Mouse (Mus musculus) frontal cortex, postnatal 25 days (tissue): ENCODE results near the gene Ccdc97.
A peak's percentile ranks its signal among the peaks of the same experiment; 100 is the strongest.

ENCODE experiments used
- DNase-seq, 2 experiments: peaks; one replicate each; pipeline ENCODE4 v3.0.0; 2022; ENCODE audit warnings: low spot score in 2 of 2

Gene Ccdc97

GRCm38 (mm10) chr7:25720760-25721159 lies 1.9 kb upstream of the Ccdc97 start:
- DNase-seq = no peak

DNA sequence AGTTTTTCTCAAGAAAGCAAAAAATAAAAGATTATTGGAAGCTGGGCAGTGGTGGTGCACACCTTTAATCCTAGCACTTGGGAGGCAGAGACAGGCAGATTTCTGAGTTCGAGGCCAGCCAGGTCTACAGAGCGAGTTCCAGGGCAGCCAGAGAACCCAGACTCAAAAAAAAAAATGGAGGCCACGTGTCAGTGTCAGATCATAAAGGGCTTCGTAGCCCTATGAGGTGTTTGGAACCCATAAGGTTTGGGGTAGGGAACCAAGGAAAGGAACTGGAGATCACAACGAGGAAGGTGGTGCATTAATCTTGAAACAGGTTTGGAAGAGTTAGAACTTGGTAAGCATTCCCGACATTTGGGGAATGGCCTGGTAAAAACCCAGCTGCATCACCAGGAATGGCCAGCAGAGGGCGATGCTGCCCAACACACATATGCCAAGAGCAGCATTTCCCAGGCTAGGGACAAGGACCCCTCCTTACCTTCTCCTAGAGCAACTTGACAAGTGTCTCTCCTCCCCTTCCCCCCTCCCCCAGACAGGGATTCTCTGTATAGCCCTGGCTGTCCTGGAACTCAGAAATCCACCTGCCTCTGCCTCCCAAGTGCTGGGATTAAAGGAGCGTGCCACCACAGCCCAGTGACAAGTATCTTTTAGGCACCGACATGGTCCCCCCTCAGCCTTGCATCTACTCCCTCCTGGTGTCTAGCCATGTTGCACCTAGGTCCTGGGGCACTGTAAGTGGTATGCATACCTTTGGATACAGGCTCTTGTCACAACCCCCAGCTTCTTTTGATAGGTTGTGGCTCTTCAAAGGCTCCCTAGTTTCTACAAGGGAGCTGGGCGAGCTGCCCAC lies 1.1 kb upstream of the Ccdc97 start:
- peak; percentile 84 for DNase-seq

DNA sequence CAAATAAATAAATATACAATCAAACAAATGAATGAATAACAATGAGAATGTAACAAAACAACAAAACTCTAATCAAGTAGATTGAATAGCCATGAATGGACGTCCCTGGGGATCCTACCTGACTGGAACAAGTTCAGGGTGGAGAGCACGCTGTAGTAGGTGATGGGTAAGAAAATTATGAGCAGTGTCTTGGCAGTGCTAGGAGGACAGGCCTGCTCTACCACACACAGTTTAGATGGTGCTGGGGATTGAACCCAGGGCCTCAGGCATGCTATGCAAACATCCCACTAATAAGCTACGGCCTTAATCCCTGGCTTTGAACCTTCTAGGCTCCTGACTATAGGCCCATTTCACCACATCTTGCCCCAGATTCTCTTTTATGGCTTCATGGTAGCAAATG lies 1.4 kb downstream of the Ccdc97 start:
- DNase-seq = no peak

- DNase-seq = no peak
Measured at GRCm38 (mm10) chr7:25715731-25716271, 3.1 kb downstream of the Ccdc97 start.

GRCm38 (mm10) chr7:25714581-25714980 lies 4.3 kb downstream of the Ccdc97 start:
- DNase-seq = no peak

DNA sequence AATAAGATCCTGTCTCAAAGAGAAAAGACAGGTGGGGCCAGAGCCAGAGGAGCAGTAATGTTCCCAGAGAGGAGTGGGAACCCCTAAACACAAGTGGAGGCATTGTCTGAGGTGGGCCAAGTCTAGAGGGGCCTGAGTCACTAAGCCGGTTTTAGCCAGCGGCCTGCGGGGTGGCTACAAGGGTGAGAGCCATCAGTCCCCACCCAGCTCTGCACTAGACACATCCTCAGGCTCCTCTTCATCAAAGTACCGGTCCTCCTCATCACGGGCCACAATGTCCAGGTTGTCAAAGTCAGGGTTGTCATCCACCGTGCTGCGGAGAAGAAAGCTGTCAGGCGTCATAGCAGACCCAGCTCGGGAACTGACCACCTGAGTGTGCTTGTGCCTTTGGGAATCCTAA lies 6.1 kb downstream of the Ccdc97 start:
- DNase-seq = no peak

GRCm38 (mm10) chr7:25711731-25712197 lies 7.1 kb downstream of the Ccdc97 start:
- DNase-seq = no peak

GRCm38 (mm10) chr7:25711165-25711564 lies 7.7 kb downstream of the Ccdc97 start:
- DNase-seq = no peak

- DNase-seq = no peak
Measured at GRCm38 (mm10) chr7:25710519-25711130, 8.3 kb downstream of the Ccdc97 start.

- DNase-seq = no peak
Measured at GRCm38 (mm10) chr7:25709961-25710360, 8.9 kb downstream of the Ccdc97 start.

DNA sequence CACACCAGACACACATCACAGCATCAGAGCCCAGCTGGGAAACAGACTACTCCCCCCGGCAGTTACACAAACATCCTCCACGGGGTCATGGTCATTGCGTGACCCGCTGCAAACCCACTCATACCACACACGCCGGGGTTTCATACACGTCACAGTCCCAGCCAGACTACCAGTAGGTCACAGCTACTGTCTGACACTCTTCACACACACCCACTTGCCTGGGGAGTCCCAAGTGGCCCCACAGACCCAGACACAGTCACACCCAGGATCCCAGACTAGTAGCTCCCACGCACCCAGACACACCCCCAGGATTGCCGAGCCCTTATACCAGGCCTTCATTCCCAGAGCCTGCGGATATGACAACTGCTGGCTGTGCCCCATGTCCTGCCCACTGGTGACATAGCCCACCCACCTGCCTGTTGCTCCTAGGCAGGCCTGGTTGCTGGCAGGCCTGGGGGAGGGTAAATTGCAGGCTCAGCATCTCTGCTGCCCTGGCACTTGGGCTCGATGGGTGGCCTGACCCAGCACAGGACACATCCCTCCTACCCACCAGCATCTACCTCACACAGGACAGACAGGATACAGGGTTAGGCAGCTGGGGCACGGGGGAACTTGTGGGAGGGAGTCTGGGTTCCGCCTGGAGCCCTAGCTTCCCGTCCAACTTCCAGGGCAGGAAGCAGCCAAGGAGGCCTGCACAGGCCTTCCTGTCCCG lies 11.2 kb downstream of the Ccdc97 start:
- no peak for DNase-seq

GRCm38 (mm10) chr7:25706578-25707170 lies 12.2 kb downstream of the Ccdc97 start:
- no peak for DNase-seq

GRCm38 (mm10) chr7:25705801-25706251 lies 13.1 kb downstream of the Ccdc97 start:
- no peak for DNase-seq

DNA sequence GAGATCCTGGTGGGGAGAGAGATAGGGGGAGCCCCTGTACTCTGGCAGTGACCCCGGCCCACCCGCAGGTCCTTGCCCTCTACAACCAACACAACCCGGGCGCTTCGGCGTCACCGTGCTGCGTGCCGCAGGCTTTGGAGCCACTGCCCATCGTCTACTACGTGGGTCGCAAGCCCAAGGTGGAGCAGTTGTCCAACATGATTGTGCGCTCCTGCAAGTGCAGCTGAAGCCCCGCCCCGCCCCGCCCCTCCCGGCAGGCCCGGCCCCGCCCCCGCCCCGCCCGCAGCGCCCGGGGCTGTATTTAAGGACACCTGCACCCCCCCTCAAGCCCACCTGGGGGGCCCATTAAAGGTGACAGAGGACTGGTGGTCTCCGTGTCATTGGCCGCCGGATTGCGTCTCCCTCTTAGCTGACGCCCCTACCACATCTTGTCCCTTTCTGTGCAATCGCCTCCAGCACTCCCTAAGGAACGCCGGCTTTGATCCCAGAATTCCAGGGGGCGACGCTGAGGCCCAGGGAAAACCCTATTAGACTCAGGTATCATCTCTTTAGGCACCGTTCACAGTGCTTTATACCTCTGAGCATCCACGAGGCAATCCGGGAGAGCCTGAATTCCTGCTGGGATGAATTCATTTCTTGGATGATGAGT lies 14.0 kb downstream of the Ccdc97 start:
- DNase-seq = no peak

DNA sequence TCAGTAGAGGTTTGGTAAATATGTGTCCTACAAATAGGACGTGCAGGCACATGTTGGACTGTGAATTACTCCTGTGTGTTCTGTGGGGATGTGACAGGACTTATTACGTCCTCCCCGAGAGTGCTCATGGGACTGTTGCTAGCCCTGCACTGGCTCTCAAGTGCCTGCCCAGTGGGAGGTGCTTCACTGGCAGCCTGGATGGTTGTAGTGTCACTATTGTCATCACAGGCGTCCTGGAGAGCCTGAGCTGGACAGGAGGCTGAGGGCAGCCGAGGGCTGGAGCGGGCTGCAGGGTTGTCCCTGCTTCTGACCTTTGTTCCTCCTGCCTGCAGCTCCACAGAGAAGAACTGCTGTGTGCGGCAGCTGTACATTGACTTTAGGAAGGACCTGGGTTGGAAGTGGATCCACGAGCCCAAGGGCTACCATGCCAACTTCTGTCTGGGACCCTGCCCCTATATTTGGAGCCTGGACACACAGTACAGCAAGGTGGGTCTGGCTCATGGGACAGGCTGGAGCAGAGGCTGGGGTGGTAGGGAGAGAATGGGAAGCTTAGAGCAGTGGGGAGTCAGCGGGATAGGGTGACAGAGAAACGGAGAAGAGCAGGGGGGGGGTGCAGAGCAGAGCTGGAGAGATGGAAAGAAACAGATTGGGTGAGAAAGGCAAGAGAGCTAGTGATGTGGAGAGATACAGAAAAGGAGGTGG lies 14.9 kb downstream of the Ccdc97 start:
- DNase-seq = no peak

DNA sequence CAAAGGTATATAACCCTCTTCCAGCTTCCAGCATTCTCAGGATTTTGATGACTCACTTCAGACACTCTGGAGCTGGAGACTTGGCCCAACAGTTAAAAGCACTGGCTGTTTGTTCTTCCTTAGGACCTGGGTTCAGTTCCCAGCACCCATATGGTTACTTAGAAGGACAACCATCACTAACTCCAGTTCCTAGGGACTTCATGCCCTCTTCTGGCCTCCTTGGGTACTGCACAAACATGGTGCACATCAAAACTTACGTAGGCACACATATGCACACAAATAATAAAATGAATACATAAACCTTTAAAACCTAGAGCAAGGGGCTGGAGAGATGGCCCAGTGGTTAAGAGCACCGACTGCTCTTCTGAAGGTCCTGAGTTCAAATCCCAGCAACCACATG lies 16.5 kb downstream of the Ccdc97 start:
- DNase-seq = no peak

DNA sequence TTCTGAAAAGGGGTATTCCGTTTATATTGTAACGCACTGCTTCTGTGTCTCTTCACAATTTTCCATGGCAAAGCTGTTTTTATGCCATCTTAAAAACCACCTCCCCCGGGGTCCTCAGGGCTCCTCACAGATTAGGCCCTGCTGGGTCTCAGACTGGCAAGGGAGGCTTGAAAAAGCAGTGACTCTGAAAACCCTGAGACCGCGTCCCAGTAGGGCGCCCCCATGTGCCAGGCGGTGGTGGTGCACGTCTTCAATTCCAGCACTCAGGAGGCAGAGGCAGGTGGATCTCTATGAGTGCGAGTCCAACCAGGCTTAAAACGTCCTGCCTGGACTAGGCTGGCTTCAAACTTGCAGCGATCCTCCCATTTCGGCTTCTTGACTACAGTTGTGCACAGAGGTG lies 18.2 kb downstream of the Ccdc97 start:
- no peak for DNase-seq

DNA sequence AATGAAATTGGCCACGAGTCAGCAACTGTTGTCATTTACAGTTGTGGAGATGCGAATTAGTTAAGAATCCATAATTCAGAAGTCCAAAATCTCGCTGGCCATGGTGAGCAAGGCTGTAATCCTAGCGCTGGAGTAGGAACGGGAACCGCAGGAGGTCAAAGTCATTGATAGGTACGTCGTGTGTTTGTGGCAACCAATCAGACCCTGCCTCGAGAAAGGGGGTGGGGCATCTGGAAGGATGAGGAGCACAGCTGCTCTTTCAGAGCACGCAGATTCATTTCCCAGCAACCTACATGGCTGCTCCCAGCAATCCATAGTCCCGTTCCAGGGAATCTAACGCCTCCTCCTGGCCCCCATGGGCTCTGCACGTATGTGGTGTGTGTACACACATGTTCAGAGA lies 19.0 kb downstream of the Ccdc97 start:
- DNase-seq = no peak

DNA sequence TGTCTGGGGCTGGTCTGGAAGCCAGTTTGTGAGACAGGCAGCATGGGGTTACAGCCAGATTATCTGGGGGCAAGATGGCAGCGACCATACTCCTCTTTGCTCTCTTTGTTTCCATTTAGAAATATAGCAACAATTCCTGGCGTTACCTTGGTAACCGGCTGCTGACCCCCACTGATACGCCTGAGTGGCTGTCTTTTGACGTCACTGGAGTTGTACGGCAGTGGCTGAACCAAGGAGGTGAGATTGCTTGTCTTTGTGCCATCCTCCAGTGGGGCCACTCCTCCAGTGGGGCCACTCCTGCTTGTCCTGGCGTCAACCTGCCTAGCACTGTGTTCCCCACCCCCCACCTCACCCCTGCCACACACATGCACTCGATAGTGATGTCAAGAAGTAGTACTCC lies 24.8 kb downstream of the Ccdc97 start:
- no peak for DNase-seq

DNA sequence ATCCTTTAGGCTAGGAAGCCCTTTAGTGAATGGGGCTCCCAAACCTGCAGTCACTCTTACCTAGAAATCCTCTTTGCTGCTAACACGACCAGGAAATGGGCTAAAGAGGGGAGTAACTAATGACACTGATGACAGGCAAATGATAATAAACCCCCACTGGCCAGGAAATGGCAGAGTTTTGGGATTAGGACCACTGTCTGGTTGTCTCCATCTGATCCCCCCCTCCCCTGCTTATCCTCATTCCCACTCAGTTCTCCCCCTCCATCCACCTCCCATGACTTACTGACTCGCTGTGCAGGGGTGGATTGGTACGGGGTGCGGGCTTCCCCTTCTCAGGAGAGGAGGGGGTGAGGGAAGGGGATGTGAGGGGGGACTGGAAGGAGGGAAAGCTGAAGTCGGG lies 28.8 kb downstream of the Ccdc97 start:
- DNase-seq = no peak

GRCm38 (mm10) chr7:25689603-25690021 lies 29.3 kb downstream of the Ccdc97 start:
- DNase-seq = no peak
